ENCODE assay signal across 26 mouse cellular contexts in genomic region chr3:85140488-85140887, GRCm38 (mm10).
"Had no signal": no experiment of that assay in that cellular context is flagged by ENCODE, and none has a peak within 500 bp of the region (broad histone marks: within the 10 kb centered on the region; RNA-seq: fewer than 3 reads in every experiment).

No protein-coding gene starts in this region.

- H3K27me3 ChIP-seq: heart, embryonic 13.5 days; heart, embryonic 15.5 days; hindbrain, embryonic 13.5 days; hindbrain, embryonic 15.5 days; kidney, embryonic 15.5 days; limb, embryonic 13.5 days; limb, embryonic 15.5 days; liver, embryonic 12.5 days had no signal

- H3K4me1 ChIP-seq: heart, embryonic 13.5 days; heart, embryonic 15.5 days; hindbrain, embryonic 15.5 days; kidney, embryonic 15.5 days; limb, embryonic 13.5 days; limb, embryonic 15.5 days; liver, embryonic 12.5 days had no signal

- DNase-seq: gastrocnemius, adult 2 months; gastrocnemius, postnatal 10 days; gastrocnemius, postnatal 25 days; heart, adult 2 months; heart, postnatal 14 days; heart, postnatal 36 days; kidney, adult 11 months; kidney, adult 2 months; kidney, adult 9 months; kidney, postnatal 14 days; kidney, postnatal 36 days; layer of hippocampus, adult 9-11 months; layer of hippocampus, postnatal 36 days; left cerebral cortex, postnatal 4 days had no signal

- H3K4me2 ChIP-seq: heart, embryonic 11.5 days; heart, embryonic 13.5 days; heart, embryonic 15.5 days; hindbrain, embryonic 13.5 days; hindbrain, embryonic 15.5 days; kidney, embryonic 15.5 days; limb, embryonic 13.5 days; limb, embryonic 15.5 days; liver, embryonic 12.5 days had no signal

- H3K4me3 ChIP-seq: gastrocnemius, adult 2 months; heart, adult 2 months; heart, embryonic 13.5 days; heart, embryonic 15.5 days; hindbrain, embryonic 13.5 days; hindbrain, embryonic 15.5 days; kidney, embryonic 15.5 days; limb, embryonic 13.5 days; limb, embryonic 15.5 days; liver, embryonic 12.5 days had no signal

- H3K9me3 ChIP-seq: heart, embryonic 13.5 days; heart, embryonic 15.5 days; hindbrain, embryonic 13.5 days; hindbrain, embryonic 15.5 days; kidney, embryonic 15.5 days; limb, embryonic 13.5 days; limb, embryonic 15.5 days; liver, embryonic 12.5 days had no signal

- ATAC-seq: hindbrain, postnatal 0 days; intestine, embryonic 16.5 days; liver, embryonic 12.5 days had no signal

- H3K36me3 ChIP-seq: heart, embryonic 13.5 days; heart, embryonic 15.5 days; hindbrain, embryonic 13.5 days; hindbrain, embryonic 15.5 days; kidney, embryonic 15.5 days; limb, embryonic 13.5 days; limb, embryonic 15.5 days; liver, embryonic 12.5 days had no signal

- H3K9ac ChIP-seq: heart, embryonic 13.5 days; heart, embryonic 15.5 days; hindbrain, embryonic 13.5 days; hindbrain, embryonic 15.5 days; kidney, embryonic 15.5 days; limb, embryonic 13.5 days; limb, embryonic 15.5 days; liver, embryonic 12.5 days had no signal

- H3K27ac ChIP-seq: gastrocnemius, adult 2 months; heart, adult 2 months; heart, embryonic 13.5 days; heart, embryonic 15.5 days; hindbrain, embryonic 13.5 days; hindbrain, embryonic 15.5 days; hindbrain, postnatal 0 days; kidney, embryonic 15.5 days; kidney, postnatal 0 days; limb, embryonic 13.5 days; limb, embryonic 15.5 days; liver, embryonic 12.5 days had no signal
